Mouse (Mus musculus): Measurements from ENCODE around the gene Ccdc87. TPM values are rescaled to one million over a fixed set of nuclear protein-coding genes. Genes with fewer than 3 reads are reported as not detected.
A peak's percentile ranks its signal among the peaks of the same experiment; 100 is the strongest.

Gene Ccdc87
- total and polyA plus RNA-seq, 3 experiments: not detected

DNA sequence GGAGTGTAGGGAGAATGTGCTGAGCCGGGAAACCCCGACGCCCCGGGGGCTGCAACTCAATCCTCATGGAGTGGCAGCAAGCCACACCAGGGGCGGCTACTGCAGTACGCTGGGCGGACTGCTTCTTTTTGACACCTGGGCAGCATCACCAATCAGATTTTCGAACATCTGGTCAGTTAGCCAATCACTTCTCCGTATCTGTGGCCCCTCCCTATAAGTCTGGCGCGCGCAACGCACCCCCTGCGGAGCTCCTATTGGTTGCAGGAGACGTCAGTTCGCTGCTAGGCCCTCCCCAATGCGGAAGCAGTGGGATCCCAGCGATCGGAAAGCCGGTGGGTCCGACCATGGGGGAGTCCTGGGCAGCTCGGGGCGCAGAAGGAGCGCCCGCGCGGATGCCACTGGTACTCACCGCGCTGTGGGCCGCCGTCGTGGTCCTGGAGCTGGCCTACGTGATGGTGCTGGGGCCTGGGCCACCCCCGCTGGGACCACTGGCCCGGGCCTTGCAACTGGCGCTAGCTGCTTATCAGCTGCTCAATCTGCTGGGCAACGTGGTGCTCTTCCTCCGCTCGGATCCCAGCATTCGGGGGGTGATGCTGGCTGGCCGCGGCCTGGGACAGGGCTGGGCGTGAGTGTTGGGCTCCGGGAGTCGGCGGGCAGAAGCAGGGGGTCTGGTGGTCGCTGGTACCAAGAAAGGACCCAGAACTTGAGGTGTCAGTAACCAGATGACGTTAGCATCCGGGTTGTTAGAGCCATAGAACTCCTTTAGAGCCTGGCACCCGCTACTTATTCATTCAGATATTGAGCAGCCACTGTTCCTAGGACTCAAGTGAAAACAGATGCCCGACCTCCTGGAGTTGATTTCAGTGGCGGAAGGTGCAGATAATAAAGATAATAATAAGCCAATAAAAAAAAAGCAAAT, 39.5 kb downstream of the Ccdc87 start, which contains the start of gene Zdhhc24:
Gene Zdhhc24 (plus strand): TSS at position 264 of the 919 bp plus-strand sequence.
- H3K9me3 ChIP-seq (replicated peaks; ENCODE audit: low read length): no peaks in the 10 kb centered on the region
- dilution Hi-C loops (cut with MboI; ENCODE audit: extremely low pct_ligation_motif_present, extremely low pct_unique_long_range_greater_than_20kb, low sequenced_read_pairs) (no loop called here), in situ Hi-C loops (cut with MboI; ENCODE audit: low pct_ligation_motif_present, low pct_unique_long_range_greater_than_20kb, low sequenced_read_pairs) (no loop called here)
- peak within 1 kb of the TSS; percentile 69 for H3K4me2 ChIP-seq (ENCODE audit: insufficient read depth, low read depth, poor library complexity, severe bottlenecking)
- peaks cover 31% of the 10 kb centered on the region for H3K27me3 ChIP-seq (replicated peaks)
- peak within 1 kb of the TSS; percentile 84 to 97 (median 84) for H3K4me3 ChIP-seq (replicated peaks in 1 of 3; ENCODE audit: low read depth in 2 of 3, low read length in 2 of 3, poor library complexity in 1 of 3)
- H3K9ac ChIP-seq (ENCODE audit: insufficient read depth, low read depth): peak within 1 kb of the TSS; percentile 57
- H3K4me1 ChIP-seq (ENCODE audit: control insufficient read depth in 1 of 2, insufficient read depth in 2 of 2): peaks cover 19 to 40% of the 10 kb centered on the region in 2 experiments
- no peak within 1 kb of the TSS for H3K27ac ChIP-seq (ENCODE audit: insufficient read depth, low read depth)
- TF ChIP-seq MXI1 (IDR thresholded peaks at IDR 0.05; ENCODE audit: low read depth, low read length) (peak; percentile 55), NRF1 (IDR thresholded peaks at IDR 0.05; ENCODE audit: low read depth, low read length) (peak; percentile 75), SIN3A (IDR thresholded peaks at IDR 0.05; ENCODE audit: low read length) (peak; percentile 77), IRF4 (IDR thresholded peaks at IDR 0.05; ENCODE audit: low read depth, low read length) (no peak), MYC (IDR thresholded peaks at IDR 0.05; ENCODE audit: low read depth, low read length) (peak; percentile 15; the same call in 1 of the 2 replicates), RAD21 (IDR thresholded peaks at IDR 0.05; ENCODE audit: low read depth, low read length) (no peak), PAX5 (IDR thresholded peaks at IDR 0.05; ENCODE audit: low read length) (no peak), BHLHE40 (IDR thresholded peaks at IDR 0.05; ENCODE audit: low read depth, low read length) (no peak), GABPA (IDR thresholded peaks at IDR 0.05; ENCODE audit: insufficient replicate concordance, low read depth, low read length) (no peak), CTCF (conservative IDR thresholded peaks at IDR 0.05 in 1 of 2, IDR thresholded peaks at IDR 0.05 in 1 of 2; ENCODE audit: low read depth in 2 of 2, low read length in 2 of 2) (no peak), ZKSCAN1 (IDR thresholded peaks at IDR 0.05; ENCODE audit: borderline replicate concordance, low read depth, low read length) (no peak), ZNF384 (IDR thresholded peaks at IDR 0.05; ENCODE audit: low read depth, low read length) (no peak), ETS1 (conservative IDR thresholded peaks at IDR 0.05; ENCODE audit: low read depth, low read length) (no peak; the same call in 1 of the 2 replicates), JUN (IDR thresholded peaks at IDR 0.05; ENCODE audit: insufficient read depth, low read depth, low read length) (no peak), MAFK (IDR thresholded peaks at IDR 0.05; ENCODE audit: insufficient replicate concordance, low read length) (no peak), RCOR1 (conservative IDR thresholded peaks at IDR 0.05; ENCODE audit: low read depth, low read length) (0 out of 2 replicates have a peak, but pooled peaks have one; percentile 37), POLR2A (IDR thresholded peaks at IDR 0.05; ENCODE audit: low read depth, low read length) (peak; percentile 86), ZC3H11A (IDR thresholded peaks at IDR 0.05; ENCODE audit: low read depth, low read length) (no peak), CHD1 (IDR thresholded peaks at IDR 0.05; ENCODE audit: low read depth, low read length) (no peak), USF1 (IDR thresholded peaks at IDR 0.05; ENCODE audit: low read depth, low read length) (no peak), TCF12 (IDR thresholded peaks at IDR 0.05; ENCODE audit: low read depth, low read length) (no peak), NELFE (IDR thresholded peaks at IDR 0.05; ENCODE audit: low read depth, low read length) (peak; percentile 87), EP300 (IDR thresholded peaks at IDR 0.05; ENCODE audit: low read length) (no peak), MAZ (IDR thresholded peaks at IDR 0.05; ENCODE audit: low read depth, low read length) (peak; percentile 52), MEF2A (IDR thresholded peaks at IDR 0.05; ENCODE audit: borderline replicate concordance, low read depth, low read length) (no peak), E2F4 (IDR thresholded peaks at IDR 0.05; ENCODE audit: insufficient replicate concordance, low read depth, low read length) (peak; percentile 83; the same call in 1 of the 2 replicates), ELF1 (IDR thresholded peaks at IDR 0.05; ENCODE audit: low read depth, low read length) (peak; percentile 99), CHD2 (IDR thresholded peaks at IDR 0.05; ENCODE audit: low read length) (peak; percentile 93), ZMIZ1 (IDR thresholded peaks at IDR 0.05; ENCODE audit: low read depth, low read length) (peak; percentile 61), JUND (conservative IDR thresholded peaks at IDR 0.05; ENCODE audit: low read depth, low read length) (no peak), HCFC1 (IDR thresholded peaks at IDR 0.05; ENCODE audit: low read depth, low read length) (peak; percentile 69), POLR2AphosphoS2 (IDR thresholded peaks at IDR 0.05; ENCODE audit: low read depth, low read length) (0 out of 2 replicates have a peak, but pooled peaks have one; percentile 27), UBTF (IDR thresholded peaks at IDR 0.05; ENCODE audit: low read depth, low read length) (no peak), KAT2A (IDR thresholded peaks at IDR 0.05; ENCODE audit: insufficient replicate concordance, low read length) (no peak), MAX (IDR thresholded peaks at IDR 0.05; ENCODE audit: low read length) (peak; percentile 81), TBP (conservative IDR thresholded peaks at IDR 0.05; ENCODE audit: low read depth, low read length) (peak; percentile 82), USF2 (conservative IDR thresholded peaks at IDR 0.05; ENCODE audit: low read depth, low read length) (no peak), SMC3 (IDR thresholded peaks at IDR 0.05; ENCODE audit: low read depth, low read length) (no peak)
- peaks cover 18 to 35% of the 10 kb centered on the region in 2 experiments for H3K36me3 ChIP-seq (replicated peaks in 1 of 2; ENCODE audit: control insufficient read depth in 1 of 2, insufficient read depth in 1 of 2, low read length in 1 of 2)
- peak; percentile 95 for DNase-seq (ENCODE audit: extremely low read depth)
- no peaks in the 10 kb centered on the region; the same call in 1 of the 2 replicates for H3K79me2 ChIP-seq (replicated peaks; ENCODE audit: control insufficient read depth, extremely low read depth, insufficient read depth, poor library complexity, severe bottlenecking)

All from CH12.LX (cell line).